Mouse (Mus musculus): Measurements from ENCODE around the gene Cpt2. TPM values are rescaled to one million over a fixed set of nuclear protein-coding genes. Genes with fewer than 3 reads are reported as not detected.

Gene Cpt2
- polyA plus RNA-seq, 1 experiment from 2014 or later = 81.2 TPM

- Histone ChIP-seq H3K27ac (replicated peaks) (no peak overlapping the region), H3K4me1 (replicated peaks; ENCODE audit: control insufficient read depth, insufficient read depth) (no peaks in the 10 kb centered on the region), H3K9me3 (ENCODE audit: control insufficient read depth, low read length) (no peaks in the 10 kb centered on the region), H3K9ac (ENCODE audit: low read length) (no peak overlapping the region), H3K4me3 (ENCODE audit: low read depth, low read length) (no peak overlapping the region), H3K27me3 (ENCODE audit: control insufficient read depth, insufficient read depth, low read length) (0 out of 2 replicates have a peak, but pooled peaks cover under 1% of the 10 kb centered on the region), H3K36me3 (ENCODE audit: control insufficient read depth, insufficient read depth, low read length) (no peaks in the 10 kb centered on the region), H3K4me2 (replicated peaks; ENCODE audit: low read depth) (no peak overlapping the region)
- 93% methylated on average over 2 of the region's 2 CpGs for WGBS
- TF ChIP-seq CTCF (IDR thresholded peaks at IDR 0.05; ENCODE audit: low read depth) (no peak), EP300 (optimal IDR thresholded peaks at IDR 0.05) (no peak)
- DNase-seq (ENCODE audit: low spot score) (peak; percentile 34), ATAC-seq (ENCODE audit: low FRiP score, low TSS enrichment) (no peak)
These were observed 20.7 kb upstream of the Cpt2 start for GRCm38 (mm10) chr4:107944141-107944540.

DNA sequence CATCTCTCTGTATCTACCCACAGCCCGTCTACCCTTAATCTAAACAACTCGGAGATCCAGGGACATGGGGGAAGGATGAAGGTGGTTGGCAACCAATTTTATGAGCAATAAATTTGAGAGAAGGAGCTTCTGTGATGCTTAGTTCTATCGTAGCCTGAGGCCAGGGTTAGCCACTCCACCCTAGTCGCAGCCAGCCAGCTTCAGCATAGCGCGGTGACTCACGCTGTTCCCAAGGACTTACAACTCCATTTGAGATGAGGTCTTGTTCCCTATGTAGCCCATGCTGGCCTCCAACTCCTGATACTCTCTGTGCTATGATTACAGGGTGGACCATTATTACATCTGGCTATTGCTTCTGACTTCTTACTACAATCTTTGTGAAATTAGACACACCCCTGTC lies 19.3 kb upstream of the Cpt2 start:
- 74% methylated on average over 7 of the region's 7 CpGs for WGBS
- TF ChIP-seq CTCF (IDR thresholded peaks at IDR 0.05; ENCODE audit: low read depth) (no peak), EP300 (optimal IDR thresholded peaks at IDR 0.05) (no peak)
- Histone ChIP-seq H3K9me3 (ENCODE audit: control insufficient read depth, low read length) (no peaks in the 10 kb centered on the region), H3K36me3 (ENCODE audit: control insufficient read depth, insufficient read depth, low read length) (no peaks in the 10 kb centered on the region), H3K27me3 (ENCODE audit: control insufficient read depth, insufficient read depth, low read length) (0 out of 2 replicates have a peak, but pooled peaks cover 3% of the 10 kb centered on the region), H3K9ac (ENCODE audit: low read length) (no peak overlapping the region), H3K27ac (replicated peaks) (peak overlapping the region; percentile 35; the same call in 1 of the 2 replicates), H3K4me2 (replicated peaks; ENCODE audit: low read depth) (no peak overlapping the region), H3K4me3 (ENCODE audit: low read depth, low read length) (no peak overlapping the region), H3K4me1 (replicated peaks; ENCODE audit: control insufficient read depth, insufficient read depth) (no peaks in the 10 kb centered on the region)
- DNase-seq (ENCODE audit: low spot score) (no peak), ATAC-seq (ENCODE audit: low FRiP score, low TSS enrichment) (no peak)

DNA sequence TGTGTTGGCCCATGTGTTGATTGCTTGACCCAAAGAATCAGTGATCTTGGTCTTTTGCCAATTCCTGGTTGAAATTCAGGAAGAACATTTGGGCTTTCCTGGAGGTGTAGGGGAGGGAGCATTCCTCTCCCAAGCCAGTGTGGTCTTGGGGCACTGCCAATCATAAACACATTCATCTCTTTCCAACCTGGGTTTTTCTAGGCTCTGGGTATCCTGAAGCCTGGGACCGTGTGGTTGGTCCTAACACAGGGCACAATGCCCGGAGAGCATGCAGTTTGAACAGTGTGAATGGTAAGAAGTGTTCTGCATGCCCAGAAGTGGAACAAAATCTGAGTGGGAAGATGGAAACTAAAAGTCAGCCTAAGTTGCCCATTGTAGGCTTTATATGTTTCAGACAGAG lies 14.7 kb upstream of the Cpt2 start:
- DNase-seq (ENCODE audit: low spot score) = no peak
- no peaks in the 10 kb centered on the region for H3K4me1 ChIP-seq (replicated peaks; ENCODE audit: control insufficient read depth, insufficient read depth)
- H3K9me3 ChIP-seq (ENCODE audit: control insufficient read depth, low read length) = no peaks in the 10 kb centered on the region
- 0 out of 2 replicates have a peak, but pooled peaks cover 3% of the 10 kb centered on the region for H3K27me3 ChIP-seq (ENCODE audit: control insufficient read depth, insufficient read depth, low read length)
- H3K9ac ChIP-seq (ENCODE audit: low read length) = no peak overlapping the region
- H3K4me2 ChIP-seq (replicated peaks; ENCODE audit: low read depth) = no peak overlapping the region
- H3K36me3 ChIP-seq (ENCODE audit: control insufficient read depth, insufficient read depth, low read length) = no peaks in the 10 kb centered on the region
- no peak overlapping the region for H3K4me3 ChIP-seq (ENCODE audit: low read depth, low read length)
- WGBS = 59% methylated on average over 2 of the region's 2 CpGs
- TF ChIP-seq CTCF (IDR thresholded peaks at IDR 0.05; ENCODE audit: low read depth) (no peak), EP300 (optimal IDR thresholded peaks at IDR 0.05) (no peak)
- H3K27ac ChIP-seq (replicated peaks) = peak overlapping the region; percentile 63
- ATAC-seq (ENCODE audit: low FRiP score, low TSS enrichment) = no peak

DNA sequence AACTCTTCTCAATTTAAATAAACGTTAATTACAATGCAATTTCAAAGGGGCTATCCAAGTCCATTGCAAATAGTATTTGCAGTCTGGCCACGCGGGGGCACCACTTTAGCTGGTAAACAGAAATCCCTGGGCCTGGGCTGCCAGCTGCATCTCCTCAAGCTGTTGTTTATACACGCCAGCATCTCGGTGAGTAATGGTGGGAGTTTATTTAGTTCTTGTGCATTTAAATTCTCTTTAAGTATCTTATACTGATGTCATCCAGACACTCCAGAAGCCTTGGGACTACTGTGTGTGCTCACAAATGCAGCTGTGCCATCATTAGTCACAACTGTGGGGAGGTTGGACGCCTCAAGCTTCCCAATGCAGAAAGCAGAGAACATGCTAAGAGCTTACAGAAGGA lies 13.9 kb upstream of the Cpt2 start:
- Histone ChIP-seq H3K4me3 (ENCODE audit: low read depth, low read length) (no peak overlapping the region), H3K9ac (ENCODE audit: low read length) (no peak overlapping the region), H3K4me2 (replicated peaks; ENCODE audit: low read depth) (no peak overlapping the region), H3K4me1 (replicated peaks; ENCODE audit: control insufficient read depth, insufficient read depth) (no peaks in the 10 kb centered on the region), H3K27me3 (ENCODE audit: control insufficient read depth, insufficient read depth, low read length) (0 out of 2 replicates have a peak, but pooled peaks cover 3% of the 10 kb centered on the region), H3K27ac (replicated peaks) (peak overlapping the region; percentile 63), H3K36me3 (ENCODE audit: control insufficient read depth, insufficient read depth, low read length) (no peaks in the 10 kb centered on the region), H3K9me3 (ENCODE audit: control insufficient read depth, low read length) (no peaks in the 10 kb centered on the region)
- ATAC-seq (ENCODE audit: low FRiP score, low TSS enrichment) (peak; percentile 75; the same call in 1 of the 2 replicates), DNase-seq (ENCODE audit: low spot score) (peak; percentile 77)
- 12% methylated on average over 6 of the region's 6 CpGs for WGBS
- no peak for TF ChIP-seq EP300 (optimal IDR thresholded peaks at IDR 0.05)
- TF ChIP-seq CTCF (IDR thresholded peaks at IDR 0.05; ENCODE audit: low read depth) = peak; percentile 79

DNA sequence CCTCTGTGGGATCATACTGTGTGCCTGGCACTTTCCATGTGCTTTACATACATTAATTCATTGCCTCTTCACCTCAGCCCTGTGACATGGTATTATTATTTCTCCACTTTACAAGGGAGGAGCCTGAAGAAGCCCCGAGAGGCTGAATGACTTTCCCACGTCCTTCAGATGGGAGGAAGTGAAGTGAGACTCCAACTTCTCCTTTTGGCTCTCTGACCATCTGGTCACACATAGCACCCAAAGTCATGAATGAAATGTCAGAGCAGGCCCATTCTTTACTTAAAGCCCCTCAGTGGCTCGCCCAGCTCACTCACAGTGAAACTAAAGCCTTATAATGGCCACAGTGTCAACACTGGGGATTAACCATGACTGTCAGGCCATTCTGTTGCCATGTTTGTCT lies 11.8 kb upstream of the Cpt2 start:
- TF ChIP-seq CTCF (IDR thresholded peaks at IDR 0.05; ENCODE audit: low read depth) (no peak), EP300 (optimal IDR thresholded peaks at IDR 0.05) (no peak)
- 52% methylated on average over 3 of the region's 3 CpGs for WGBS
- H3K9ac ChIP-seq (ENCODE audit: low read length) = no peak overlapping the region
- H3K27me3 ChIP-seq (ENCODE audit: control insufficient read depth, insufficient read depth, low read length) = 0 out of 2 replicates have a peak, but pooled peaks cover 3% of the 10 kb centered on the region
- no peaks in the 10 kb centered on the region for H3K4me1 ChIP-seq (replicated peaks; ENCODE audit: control insufficient read depth, insufficient read depth)
- ATAC-seq (ENCODE audit: low FRiP score, low TSS enrichment) (no peak), DNase-seq (ENCODE audit: low spot score) (no peak)
- H3K27ac ChIP-seq (replicated peaks) = no peak overlapping the region
- H3K4me3 ChIP-seq (ENCODE audit: low read depth, low read length) = no peak overlapping the region
- H3K36me3 ChIP-seq (ENCODE audit: control insufficient read depth, insufficient read depth, low read length) = no peaks in the 10 kb centered on the region
- no peaks in the 10 kb centered on the region for H3K9me3 ChIP-seq (ENCODE audit: control insufficient read depth, low read length)
- no peak overlapping the region for H3K4me2 ChIP-seq (replicated peaks; ENCODE audit: low read depth)

- 72% methylated on average over 8 of the region's 8 CpGs for WGBS
- H3K27me3 ChIP-seq (ENCODE audit: control insufficient read depth, insufficient read depth, low read length) = no peaks in the 10 kb centered on the region
- no peak for DNase-seq (ENCODE audit: low spot score)
- no peaks in the 10 kb centered on the region for H3K36me3 ChIP-seq (ENCODE audit: control insufficient read depth, insufficient read depth, low read length)
- no peak for ATAC-seq (ENCODE audit: low FRiP score, low TSS enrichment)
- H3K9ac ChIP-seq (ENCODE audit: low read length) = no peak overlapping the region
- H3K4me3 ChIP-seq (ENCODE audit: low read depth, low read length) = no peak overlapping the region
- H3K27ac ChIP-seq (replicated peaks) = no peak overlapping the region
- no peak for TF ChIP-seq CTCF (IDR thresholded peaks at IDR 0.05; ENCODE audit: low read depth)
- no peak for TF ChIP-seq EP300 (optimal IDR thresholded peaks at IDR 0.05)
- no peak overlapping the region for H3K4me2 ChIP-seq (replicated peaks; ENCODE audit: low read depth)
- H3K4me1 ChIP-seq (replicated peaks; ENCODE audit: control insufficient read depth, insufficient read depth) = no peaks in the 10 kb centered on the region
- H3K9me3 ChIP-seq (ENCODE audit: control insufficient read depth, low read length) = no peaks in the 10 kb centered on the region
These were observed 9.8 kb upstream of the Cpt2 start for GRCm38 (mm10) chr4:107933239-107933638.
